Mouse (Mus musculus): ENCODE measurements around the gene Grifin. TPM values are rescaled to one million over a fixed set of nuclear protein-coding genes. Genes with fewer than 3 reads are reported as not detected.

The Grifin gene
- polyA plus RNA-seq, 1 experiment from 2014 or later, result not detected

- Histone ChIP-seq H3K27me3 (0 out of 2 replicates have a peak, but pooled peaks cover 3% of the 10 kb centered on the region), H3K36me3 (no peaks in the 10 kb centered on the region), H3K27ac (no peak overlapping the region), H3K9me3 (no peaks in the 10 kb centered on the region), H3K4me3 (replicated peaks) (no peak overlapping the region), H3K4me2 (replicated peaks) (no peak overlapping the region), H3K4me1 (replicated peaks) (peaks cover 16% of the 10 kb centered on the region; the same call in 1 of the 2 replicates), H3K9ac (replicated peaks) (no peak overlapping the region)
- peak; percentile 46; the same call in 1 of the 2 replicates for ATAC-seq
- WGBS, result 12% methylated on average over 8 of the region's 8 CpGs
Observed at GRCm38 (mm10) chr5:140540106-140540505, 24.8 kb downstream of the Grifin start.

DNA sequence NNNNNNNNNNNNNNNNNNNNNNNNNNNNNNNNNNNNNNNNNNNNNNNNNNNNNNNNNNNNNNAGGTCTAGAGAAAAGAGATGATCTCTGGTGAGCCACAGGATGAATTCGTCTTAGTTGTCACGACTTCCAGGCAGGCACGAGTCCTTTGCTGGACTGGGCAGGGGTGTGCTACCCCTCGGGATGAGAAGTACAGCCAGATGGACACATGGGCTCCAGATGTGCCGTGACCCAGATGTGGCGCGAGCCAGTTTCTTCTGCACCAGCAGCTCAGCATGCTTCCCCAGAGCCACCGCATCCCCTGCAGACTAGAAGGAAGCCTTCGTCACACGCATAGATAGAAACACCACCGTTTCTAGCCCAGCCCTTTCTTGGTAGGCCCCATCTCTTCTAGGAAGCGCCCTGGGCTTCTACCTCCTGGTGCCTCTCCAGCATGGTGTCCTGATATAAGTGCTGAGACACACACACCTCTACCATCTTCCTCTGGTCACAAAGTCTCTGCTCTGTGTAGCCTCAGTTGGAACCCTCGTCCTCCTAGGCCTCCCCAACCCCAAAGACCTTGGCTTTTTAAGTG, 26.7 kb downstream of the Grifin start:
- Histone ChIP-seq H3K9ac (replicated peaks) (no peak overlapping the region), H3K36me3 (no peaks in the 10 kb centered on the region), H3K4me1 (replicated peaks) (peaks cover 13% of the 10 kb centered on the region; the same call in 1 of the 2 replicates), H3K4me3 (replicated peaks) (no peak overlapping the region), H3K4me2 (replicated peaks) (no peak overlapping the region), H3K9me3 (no peaks in the 10 kb centered on the region), H3K27ac (no peak overlapping the region), H3K27me3 (0 out of 2 replicates have a peak, but pooled peaks cover 3% of the 10 kb centered on the region)
- WGBS, result 79% methylated on average over 13 of the region's 13 CpGs
- no peak for ATAC-seq

- H3K9ac ChIP-seq (replicated peaks), result no peak overlapping the region
Observed at GRCm38 (mm10) chr5:140526754-140527153, 38.1 kb downstream of the Grifin start.

GRCm38 (mm10) chr5:140521196-140521595, 43.7 kb downstream of the Grifin start:
- Histone ChIP-seq H3K27ac (no peak overlapping the region), H3K4me3 (replicated peaks) (no peak overlapping the region), H3K9me3 (0 out of 2 replicates have a peak, but pooled peaks cover 4% of the 10 kb centered on the region), H3K27me3 (no peaks in the 10 kb centered on the region), H3K9ac (replicated peaks) (no peak overlapping the region), H3K4me1 (replicated peaks) (no peaks in the 10 kb centered on the region), H3K4me2 (replicated peaks) (no peak overlapping the region), H3K36me3 (peaks cover 25% of the 10 kb centered on the region)
- WGBS, result 96% methylated on average over 1 of the region's 1 CpGs
- no peak for ATAC-seq

More at GRCm38 (mm10) chr5:140526754-140527153, 38.1 kb downstream of the Grifin start:
- H3K27ac ChIP-seq, result peak overlapping the region; percentile 32; the same call in 1 of the 2 replicates
- peaks cover 6% of the 10 kb centered on the region for H3K4me1 ChIP-seq (replicated peaks)
- peaks cover 41% of the 10 kb centered on the region for H3K36me3 ChIP-seq
- H3K27me3 ChIP-seq, result no peaks in the 10 kb centered on the region
- ATAC-seq, result no peak
- H3K4me2 ChIP-seq (replicated peaks), result no peak overlapping the region
- WGBS, result 67% methylated on average over 2 of the region's 2 CpGs
- H3K9me3 ChIP-seq, result 0 out of 2 replicates have a peak, but pooled peaks cover 4% of the 10 kb centered on the region
- H3K4me3 ChIP-seq (replicated peaks), result no peak overlapping the region

DNA sequence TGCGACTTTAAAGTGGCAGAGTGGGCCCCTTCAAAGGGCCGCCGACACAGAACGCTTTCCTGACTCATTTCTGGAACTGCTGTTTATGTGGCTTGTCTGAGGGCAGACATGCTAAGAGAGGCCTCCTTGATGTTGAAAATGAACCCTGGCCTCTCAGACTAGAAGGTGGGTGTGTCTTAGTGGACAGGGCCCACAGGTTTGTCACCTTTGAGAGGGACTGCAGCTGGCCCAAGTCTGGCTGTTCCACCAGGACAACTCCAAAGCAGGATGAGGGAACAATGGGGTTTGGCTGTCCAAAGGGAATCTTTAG, 47.0 kb downstream of the Grifin start:
- H3K36me3 ChIP-seq, result no peaks in the 10 kb centered on the region
- H3K27ac ChIP-seq, result no peak overlapping the region
- ATAC-seq, result no peak
- H3K4me2 ChIP-seq (replicated peaks), result no peak overlapping the region
- WGBS, result 96% methylated on average over 4 of the region's 4 CpGs
- H3K9ac ChIP-seq (replicated peaks), result no peak overlapping the region
- H3K4me1 ChIP-seq (replicated peaks), result 0 out of 2 replicates have a peak, but pooled peaks cover 9% of the 10 kb centered on the region
- no peaks in the 10 kb centered on the region for H3K9me3 ChIP-seq
- no peaks in the 10 kb centered on the region for H3K27me3 ChIP-seq
- H3K4me3 ChIP-seq (replicated peaks), result no peak overlapping the region

- no peak overlapping the region for H3K9ac ChIP-seq (replicated peaks)
- no peak overlapping the region for H3K4me2 ChIP-seq (replicated peaks)
- 91% methylated on average over 21 of the region's 21 CpGs for WGBS
- no peaks in the 10 kb centered on the region for H3K27me3 ChIP-seq
- no peak overlapping the region for H3K4me3 ChIP-seq (replicated peaks)
- H3K4me1 ChIP-seq (replicated peaks), result 0 out of 2 replicates have a peak, but pooled peaks cover 9% of the 10 kb centered on the region
- no peak overlapping the region for H3K27ac ChIP-seq
- ATAC-seq, result no peak
- H3K9me3 ChIP-seq, result no peaks in the 10 kb centered on the region
- no peaks in the 10 kb centered on the region for H3K36me3 ChIP-seq
Observed at GRCm38 (mm10) chr5:140517159-140517920, 47.5 kb downstream of the Grifin start.

GRCm38 (mm10) chr5:140514799-140515486, 49.9 kb downstream of the Grifin start:
- WGBS, result 67% methylated on average over 7 of the region's 7 CpGs
- no peak for ATAC-seq
- no peaks in the 10 kb centered on the region for H3K36me3 ChIP-seq
- no peak overlapping the region for H3K9ac ChIP-seq (replicated peaks)
- peaks cover 17% of the 10 kb centered on the region for H3K4me1 ChIP-seq (replicated peaks)
- no peaks in the 10 kb centered on the region for H3K9me3 ChIP-seq
- H3K4me2 ChIP-seq (replicated peaks), result no peak overlapping the region
- no peaks in the 10 kb centered on the region for H3K27me3 ChIP-seq
- H3K27ac ChIP-seq, result no peak overlapping the region
- no peak overlapping the region for H3K4me3 ChIP-seq (replicated peaks)

GRCm38 (mm10) chr5:140513921-140514320, 51.0 kb downstream of the Grifin start:
- H3K4me1 ChIP-seq (replicated peaks), result peaks cover 28% of the 10 kb centered on the region
- ATAC-seq, result no peak
- H3K27ac ChIP-seq, result no peak overlapping the region
- H3K9ac ChIP-seq (replicated peaks), result no peak overlapping the region
- no peak overlapping the region for H3K4me2 ChIP-seq (replicated peaks)
- 74% methylated on average over 8 of the region's 8 CpGs for WGBS
- no peak overlapping the region for H3K4me3 ChIP-seq (replicated peaks)
- no peaks in the 10 kb centered on the region for H3K36me3 ChIP-seq
- no peaks in the 10 kb centered on the region for H3K9me3 ChIP-seq
- H3K27me3 ChIP-seq, result no peaks in the 10 kb centered on the region

Other genes with a start within 250 kb of the Grifin start
- 39.7 and 40.7 TPM in 2 replicates for gene Mad1l1, start 243.5 kb downstream of the Grifin start, polyA plus RNA-seq (2015; fragmentation: Nextera tagmentation; extraction: Ambion mirVana)
- 28.6 and 31.9 TPM in 2 replicates for gene Nudt1, start 243.4 kb downstream of the Grifin start, polyA plus RNA-seq (2015; fragmentation: Nextera tagmentation; extraction: Ambion mirVana)
- 18.6 and 23.5 TPM in 2 replicates for gene Mrm2, start 233.2 kb downstream of the Grifin start, polyA plus RNA-seq (2015; fragmentation: Nextera tagmentation; extraction: Ambion mirVana)
- 25.2 and 26.4 TPM in 2 replicates for gene Snx8, start 175.8 kb downstream of the Grifin start, polyA plus RNA-seq (2015; fragmentation: Nextera tagmentation; extraction: Ambion mirVana)
- 71.4 and 92.6 TPM in 2 replicates for gene Eif3b, start 145.7 kb downstream of the Grifin start, polyA plus RNA-seq (2015; fragmentation: Nextera tagmentation; extraction: Ambion mirVana)
- not detected in 2 replicates for gene Gm4869, start 119.4 kb downstream of the Grifin start, polyA plus RNA-seq (2015; fragmentation: Nextera tagmentation; extraction: Ambion mirVana)
- gene Chst12, start 59.5 kb downstream of the Grifin start, polyA plus RNA-seq (2015; fragmentation: Nextera tagmentation; extraction: Ambion mirVana), result 13.4 and 15.2 TPM in 2 replicates
- gene Lfng, start 42.2 kb upstream of the Grifin start, polyA plus RNA-seq (2015; fragmentation: Nextera tagmentation; extraction: Ambion mirVana), result 25.0 and 25.7 TPM in 2 replicates
- 53.6 and 76.6 TPM in 2 replicates for gene Ttyh3, start 84.0 kb upstream of the Grifin start, polyA plus RNA-seq (2015; fragmentation: Nextera tagmentation; extraction: Ambion mirVana)
- 24.4 and 26.0 TPM in 2 replicates for gene Iqce, start 137.3 kb upstream of the Grifin start, polyA plus RNA-seq (2015; fragmentation: Nextera tagmentation; extraction: Ambion mirVana)
- 20.7 and 22.4 TPM in 2 replicates for gene Brat1, start 139.9 kb upstream of the Grifin start, polyA plus RNA-seq (2015; fragmentation: Nextera tagmentation; extraction: Ambion mirVana)
- 2.1 and 3.2 TPM in 2 replicates for gene Amz1, start 159.1 kb upstream of the Grifin start, polyA plus RNA-seq (2015; fragmentation: Nextera tagmentation; extraction: Ambion mirVana)